Mouse (Mus musculus) kidney, postnatal 0 days (tissue): ENCODE data around the gene Hps6. TPM values are rescaled to one million over a fixed set of nuclear protein-coding genes. Genes with fewer than 3 reads are reported as not detected.
A peak's percentile ranks its signal among the peaks of the same experiment; 100 is the strongest.

Source experiments
- ATAC-seq: fragments of 200-750 bp; cut with Nextera tagmentation; replicated peaks from 2 replicates; pipeline ENCODE4 v1.8.0; 2017; ENCODE audit warnings: low read depth, moderate number of reproducible peaks, moderate TSS enrichment, moderate library complexity; ENCODE audit not compliant: low FRiP score
- DNase-seq: peaks from one replicate; pipeline ENCODE4 v3.0.0-alpha.2; 2016; ENCODE audit warnings: low spot score
- H3K27ac ChIP-seq: fragments of 300-500 bp; sonication (generic); 2 replicates; pipeline ENCODE4 v1.5.1; 2014; ENCODE audit warnings: mild to moderate bottlenecking
- H3K27me3 ChIP-seq: fragments of 300-500 bp; sonication (generic); 2 replicates; pipeline ENCODE4 v1.6.1; 2014; ENCODE audit warnings: low read length, mixed read lengths; ENCODE audit not compliant: insufficient read depth
- H3K36me3 ChIP-seq: fragments of 300-500 bp; sonication (generic); 2 replicates; pipeline ENCODE4 v1.6.1; 2014; ENCODE audit warnings: low read length, mixed read lengths; ENCODE audit not compliant: insufficient read depth
- H3K4me1 ChIP-seq: fragments of 300-500 bp; sonication (generic); replicated peaks from 2 replicates; pipeline ENCODE4 v1.6.1; 2014; ENCODE audit warnings: antibody characterized with exemption, low read length, mixed read lengths; ENCODE audit not compliant: insufficient read depth
- H3K4me2 ChIP-seq: fragments of 300-500 bp; sonication (generic); 2 replicates; pipeline ENCODE4 v1.6.1; 2014; ENCODE audit warnings: mild to moderate bottlenecking, low read length, moderate library complexity, mixed read lengths
- H3K4me3 ChIP-seq: fragments of 300-500 bp; sonication (generic); replicated peaks from 2 replicates; pipeline ENCODE4 v1.5.1; 2014; ENCODE audit warnings: low read depth, low read length
- H3K9ac ChIP-seq: fragments of 300-500 bp; sonication (generic); 2 replicates; pipeline ENCODE4 v1.6.1; 2014; ENCODE audit warnings: low read depth, low read length
- H3K9me3 ChIP-seq: fragments of 300-500 bp; sonication (generic); replicated peaks from 2 replicates; pipeline ENCODE4 v1.6.1; 2016; ENCODE audit warnings: low read length, inconsistent platforms, mixed read lengths
- CTCF ChIP-seq: IDR thresholded peaks from 2 replicates; pipeline ENCODE4 v1.5.1; 2016; ENCODE audit warnings: antibody characterized with exemption, low read depth, mild to moderate bottlenecking, moderate library complexity
- WGBS: fragments of 180-500 bp; shearing (Covaris S2); extraction: QIAGEN DNeasy Blood & Tissue Kit; methylation state at CpG from one replicate; pipeline ENCODE4 v1.1.7; 2014; 5-methylcytosine and 5-hydroxymethylcytosine counted together
- polyA plus RNA-seq: library from polyadenylated mRNA; unstranded; fragments of >200 nt; fragmentation: Nextera tagmentation; extraction: Ambion mirVana; gene quantifications from 2 replicates; pipeline ENCODE4 v1.2.1, GENCODE M21; 2015

Hps6 gene
- polyA plus RNA-seq, 1 experiment from 2014 or later = 7.2 TPM

DNA sequence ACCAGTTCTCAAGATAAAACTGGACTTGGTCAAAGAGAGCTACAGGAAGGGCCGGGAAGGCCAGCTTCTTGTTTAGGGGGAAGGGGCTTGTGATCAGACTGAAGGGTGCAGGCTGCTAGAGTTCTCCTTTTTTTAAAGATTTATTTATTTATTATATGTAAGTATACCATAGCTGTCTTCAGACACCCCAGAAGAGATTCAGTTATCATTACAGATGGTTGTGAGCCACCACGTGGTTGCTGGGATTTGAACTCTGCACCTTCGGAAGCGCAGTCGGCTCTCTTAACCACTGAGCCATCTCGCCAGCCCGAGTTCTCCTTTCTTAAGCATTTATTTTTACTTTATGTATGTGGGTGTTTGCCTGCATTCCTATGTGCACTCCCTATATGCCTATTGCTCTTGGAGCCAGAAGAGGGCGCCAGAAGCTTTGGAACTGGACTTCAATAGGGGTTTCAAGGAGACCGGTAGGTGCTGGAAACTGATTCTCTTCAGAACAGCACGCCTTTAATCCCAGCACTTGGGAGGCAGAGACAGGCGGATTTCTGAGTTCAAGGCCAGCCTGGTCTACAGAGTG lies 25.5 kb downstream of the Hps6 start:
- Histone ChIP-seq H3K36me3 (peaks cover 26% of the 10 kb centered on the region), H3K27me3 (no peaks in the 10 kb centered on the region), H3K9me3 (no peaks in the 10 kb centered on the region), H3K4me3 (no peak overlapping the region), H3K27ac (no peak overlapping the region), H3K4me2 (no peak overlapping the region), H3K4me1 (no peaks in the 10 kb centered on the region), H3K9ac (no peak overlapping the region)
- WGBS = 78% methylated on average over 11 of the region's 11 CpGs
- no peak for DNase-seq
- ATAC-seq = no peak
- peak; percentile 52 for TF ChIP-seq CTCF

DNA sequence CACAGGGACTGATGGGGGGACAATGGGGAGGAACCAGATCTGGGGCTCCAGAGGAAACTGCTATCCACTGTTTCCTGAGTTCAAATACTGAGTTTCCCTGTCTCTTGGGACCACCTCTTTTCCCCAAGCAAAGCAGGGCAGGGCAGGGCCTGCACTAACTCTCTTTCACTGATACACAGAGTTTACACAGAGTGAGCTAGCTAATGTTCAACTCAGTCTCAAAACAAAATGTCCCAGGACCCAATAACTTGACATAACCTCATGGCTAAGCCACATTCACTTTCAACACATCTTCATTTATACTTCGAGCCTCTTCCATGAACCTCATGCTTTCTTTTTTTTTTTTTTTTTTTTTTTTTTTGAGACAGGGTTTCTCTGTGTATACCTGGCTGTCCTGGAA lies 26.3 kb downstream of the Hps6 start:
- no peak for TF ChIP-seq CTCF
- H3K36me3 ChIP-seq = peaks cover 35% of the 10 kb centered on the region
- H3K9me3 ChIP-seq = no peaks in the 10 kb centered on the region
- no peak overlapping the region for H3K4me2 ChIP-seq
- DNase-seq = no peak
- no peak for ATAC-seq
- no peak overlapping the region for H3K9ac ChIP-seq
- H3K27ac ChIP-seq = no peak overlapping the region
- H3K4me3 ChIP-seq = no peak overlapping the region
- H3K4me1 ChIP-seq = no peaks in the 10 kb centered on the region
- 89% methylated on average over 1 of the region's 1 CpGs for WGBS
- H3K27me3 ChIP-seq = no peaks in the 10 kb centered on the region

DNA sequence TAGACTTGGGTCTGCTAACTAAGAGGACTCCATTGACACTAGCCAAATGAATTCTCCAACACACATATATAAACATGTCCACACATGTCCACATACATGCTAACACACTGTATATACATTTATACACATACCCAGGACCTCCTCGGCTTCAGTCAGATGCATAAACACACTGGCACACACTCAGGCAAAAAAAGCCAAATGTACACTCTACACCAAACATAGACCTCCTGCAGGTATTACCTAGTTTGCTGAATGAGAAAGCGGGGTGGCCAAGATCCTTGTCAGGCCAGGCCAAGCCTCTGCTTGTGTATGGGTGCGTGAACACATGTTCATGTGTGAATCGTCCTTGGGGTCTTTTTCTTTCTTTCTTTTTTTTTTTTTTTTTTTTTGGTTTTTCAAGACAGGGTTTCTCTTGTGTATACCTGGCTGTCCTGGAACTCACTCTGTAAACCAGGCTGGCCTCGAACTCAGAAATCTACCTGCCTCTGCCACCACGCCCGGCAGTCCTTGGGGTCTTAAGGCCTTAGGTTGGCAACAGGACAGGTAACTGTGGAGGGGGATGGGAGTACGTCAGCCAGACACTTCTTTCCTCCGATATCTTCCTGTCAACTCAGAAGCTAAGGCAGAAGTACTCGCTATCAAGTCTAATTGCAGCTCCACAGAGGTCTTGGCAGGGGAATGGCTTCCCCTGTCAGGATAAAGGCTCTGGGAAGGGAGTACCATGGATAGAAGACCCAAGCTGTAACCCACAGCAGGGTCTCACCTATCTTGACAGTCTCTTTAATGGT lies 27.1 kb downstream of the Hps6 start:
- Histone ChIP-seq H3K4me2 (no peak overlapping the region), H3K27me3 (no peaks in the 10 kb centered on the region), H3K4me3 (no peak overlapping the region), H3K9me3 (no peaks in the 10 kb centered on the region), H3K9ac (no peak overlapping the region), H3K27ac (no peak overlapping the region), H3K4me1 (no peaks in the 10 kb centered on the region), H3K36me3 (peaks cover 42% of the 10 kb centered on the region)
- TF ChIP-seq CTCF = no peak
- ATAC-seq (no peak), DNase-seq (no peak)
- 94% methylated on average over 10 of the region's 10 CpGs for WGBS

DNA sequence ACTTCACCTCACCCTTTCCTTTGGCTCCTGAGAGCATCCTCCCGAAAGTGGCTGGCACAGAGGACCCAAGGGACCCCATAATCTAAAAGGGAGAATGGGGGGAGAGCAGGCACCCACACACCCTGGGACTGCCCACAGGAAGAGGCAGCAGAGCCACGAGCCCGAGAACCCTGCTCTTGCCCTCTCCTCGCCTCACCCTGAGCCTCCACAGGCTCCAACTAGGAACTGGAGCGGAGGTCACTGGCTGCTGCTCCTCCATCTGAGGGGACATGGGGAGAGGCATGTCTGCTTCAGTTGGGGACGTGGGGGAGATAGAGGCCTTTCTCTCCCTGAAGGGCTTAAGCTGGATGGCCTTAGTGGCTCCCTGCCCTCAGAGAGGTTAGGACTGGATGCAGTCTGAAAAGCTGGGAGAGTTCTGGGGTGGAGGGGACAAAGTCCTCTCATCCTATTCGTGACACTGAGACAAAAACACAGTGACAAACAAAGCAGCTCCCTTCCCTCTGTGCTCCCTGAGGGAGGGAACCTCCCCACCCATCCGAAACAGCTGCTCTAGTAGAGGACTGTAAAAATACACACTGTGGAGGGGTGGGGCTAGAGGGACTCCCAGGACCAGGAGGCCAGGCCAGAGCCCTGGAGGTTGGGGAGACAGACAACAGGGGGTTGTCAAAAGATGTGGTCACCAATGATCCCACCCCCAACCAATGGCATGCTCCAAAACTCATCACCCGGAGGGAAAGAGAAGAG lies 28.6 kb downstream of the Hps6 start:
- Histone ChIP-seq H3K9me3 (no peaks in the 10 kb centered on the region), H3K4me2 (no peak overlapping the region), H3K4me1 (no peaks in the 10 kb centered on the region), H3K36me3 (peaks cover 49% of the 10 kb centered on the region), H3K9ac (no peak overlapping the region), H3K27me3 (no peaks in the 10 kb centered on the region), H3K4me3 (no peak overlapping the region), H3K27ac (no peak overlapping the region)
- ATAC-seq = no peak
- DNase-seq = no peak
- 78% methylated on average over 9 of the region's 9 CpGs for WGBS
- TF ChIP-seq CTCF = no peak

DNA sequence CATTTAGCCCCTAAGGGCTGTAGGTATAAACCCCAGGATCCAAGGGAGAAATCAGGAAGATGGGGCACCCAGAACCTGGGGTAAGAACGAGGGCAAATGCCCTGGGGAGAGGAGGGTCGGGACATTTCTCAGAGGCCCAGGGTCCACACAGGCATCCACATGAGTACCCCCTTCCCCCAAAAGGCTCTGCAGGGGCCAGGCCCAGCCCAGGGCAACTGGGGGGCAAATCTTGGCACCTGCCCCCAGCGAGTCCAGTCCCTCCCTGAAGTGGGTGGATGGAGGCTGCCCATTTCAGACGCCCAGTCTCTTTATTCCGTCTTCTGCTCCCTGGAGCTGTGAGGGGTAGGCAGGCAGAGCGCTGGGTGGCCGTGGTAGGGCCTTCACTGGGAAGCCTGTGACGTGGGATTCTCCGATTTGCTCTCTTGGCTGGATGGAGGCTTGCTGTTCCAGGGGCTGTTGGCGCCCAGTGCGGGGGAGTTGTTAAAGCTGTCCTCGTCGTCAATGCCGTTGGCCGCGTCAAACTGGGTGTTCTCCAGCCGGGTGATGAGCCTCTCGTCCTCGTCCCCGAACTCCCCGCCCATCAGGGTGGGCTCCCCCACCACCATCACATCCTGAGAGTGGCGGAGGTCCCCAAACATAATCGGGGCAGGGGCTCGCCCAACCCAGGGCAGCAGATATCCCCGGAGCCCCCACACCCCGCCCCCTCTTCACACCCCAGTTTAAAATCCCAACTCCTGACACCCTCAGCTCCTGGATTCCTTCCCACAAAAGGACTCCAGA lies 29.6 kb downstream of the Hps6 start:
- Histone ChIP-seq H3K9ac (no peak overlapping the region), H3K4me2 (no peak overlapping the region), H3K36me3 (peaks cover 49% of the 10 kb centered on the region), H3K4me3 (no peak overlapping the region), H3K27ac (no peak overlapping the region), H3K4me1 (peaks cover 2% of the 10 kb centered on the region; the same call in 1 of the 2 replicates), H3K9me3 (no peaks in the 10 kb centered on the region), H3K27me3 (no peaks in the 10 kb centered on the region)
- no peak for ATAC-seq
- DNase-seq = no peak
- TF ChIP-seq CTCF = no peak
- WGBS = 77% methylated on average over 26 of the region's 26 CpGs

DNA sequence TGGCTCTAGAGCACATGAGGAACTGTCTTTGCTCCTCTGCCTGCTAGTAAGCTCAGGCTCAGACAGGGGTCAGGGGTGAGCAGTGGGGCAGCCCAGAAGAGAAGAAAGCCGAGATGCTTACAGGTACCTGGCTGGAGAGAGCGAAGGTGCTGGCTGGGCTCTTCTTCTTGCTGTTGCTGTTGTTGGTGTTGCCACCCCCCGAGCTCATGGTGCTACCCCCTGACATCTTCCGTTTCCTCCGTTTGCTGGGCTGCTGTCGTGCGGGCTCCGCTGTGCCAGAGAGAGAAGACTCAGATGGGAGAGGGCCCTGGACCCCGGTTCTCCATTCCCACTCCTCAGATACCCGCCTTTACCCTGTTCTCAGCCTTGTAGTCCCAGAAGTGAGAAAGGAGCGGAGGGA lies 30.6 kb downstream of the Hps6 start:
- Histone ChIP-seq H3K9me3 (no peaks in the 10 kb centered on the region), H3K4me1 (peaks cover 8% of the 10 kb centered on the region; the same call in 1 of the 2 replicates), H3K27ac (no peak overlapping the region), H3K36me3 (peaks cover 49% of the 10 kb centered on the region), H3K4me2 (no peak overlapping the region), H3K4me3 (no peak overlapping the region), H3K9ac (no peak overlapping the region), H3K27me3 (no peaks in the 10 kb centered on the region)
- ATAC-seq (no peak), DNase-seq (no peak)
- 93% methylated on average over 11 of the region's 11 CpGs for WGBS
- no peak for TF ChIP-seq CTCF
